ENCODE assay signal across 8 mouse cellular contexts in the genomic region with DNA sequence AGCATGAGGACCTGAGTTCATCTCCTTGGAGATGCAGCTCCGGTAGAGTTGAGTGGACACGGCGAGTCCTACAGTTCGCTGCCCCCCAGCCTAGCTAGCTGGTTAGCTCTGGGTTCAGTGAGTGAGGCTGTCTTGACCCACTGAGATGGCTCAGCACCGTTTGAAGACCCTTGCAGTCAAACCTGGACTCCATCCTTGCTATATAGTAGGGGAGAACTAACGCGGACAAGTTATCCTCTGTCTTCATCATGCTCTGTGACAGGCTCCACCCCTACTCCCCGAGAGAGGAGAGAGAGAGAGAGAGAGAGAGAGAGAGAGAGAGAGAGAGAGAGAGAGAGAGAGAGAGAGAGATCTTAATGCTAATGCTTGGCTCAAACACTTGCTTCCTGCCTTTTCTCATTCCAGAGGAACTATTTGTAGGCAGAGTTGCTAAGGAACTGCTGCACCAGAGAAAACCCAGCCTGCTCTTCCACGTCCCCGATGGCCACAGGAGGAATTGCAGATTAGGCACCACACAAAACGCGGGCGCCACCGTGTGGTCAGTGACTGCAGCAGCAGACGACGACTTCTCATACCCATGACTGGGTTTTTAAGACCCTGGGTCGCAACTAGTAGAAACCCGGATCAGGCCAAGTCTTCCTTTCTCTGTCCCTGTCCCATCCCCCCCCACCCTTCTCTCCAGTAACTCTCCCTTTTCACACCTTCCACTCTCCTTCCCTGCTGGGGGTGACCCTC. TPM values are rescaled to one million over a fixed set of nuclear protein-coding genes. Genes with fewer than 3 reads are reported as not detected.
DNase-seq lines count a peak whose midpoint lies in the region; ATAC-seq and TF ChIP-seq lines count a peak whose summit lies in the region.

No protein-coding gene starts in this region.

- TF ChIP-seq POLR2A in kidney, adult 2 months (IDR thresholded peaks at IDR 0.05; ENCODE audit: low read depth, low read length) = no peak
- TF ChIP-seq POLR2A in spleen, adult 2 months (IDR thresholded peaks at IDR 0.05; ENCODE audit: low read depth, low read length) = no peak

- no peak overlapping the region for H3K4me3 ChIP-seq in embryonic facial prominence, embryonic 11.5 days (ENCODE audit: low read depth, low read length)
- H3K4me3 ChIP-seq in kidney, adult 2 months (ENCODE audit: insufficient read depth, low read depth, low read length) = no peak overlapping the region
- H3K4me3 ChIP-seq in limb, embryonic 10.5 days = no peak overlapping the region
- H3K4me3 ChIP-seq in midbrain, embryonic 15.5 days = no peak overlapping the region
- H3K4me3 ChIP-seq in spleen, adult 2 months (ENCODE audit: extremely low read depth, insufficient read depth, insufficient read length) = no peak overlapping the region

- no peaks in the 10 kb centered on the region for H3K36me3 ChIP-seq in embryonic facial prominence, embryonic 11.5 days (replicated peaks; ENCODE audit: control insufficient read depth, insufficient read depth, low read depth, low read length)
- H3K36me3 ChIP-seq in kidney, adult 2 months (ENCODE audit: control insufficient read depth, insufficient read depth, low read length) = no peaks in the 10 kb centered on the region
- H3K36me3 ChIP-seq in limb, embryonic 10.5 days = no peaks in the 10 kb centered on the region
- no peaks in the 10 kb centered on the region for H3K36me3 ChIP-seq in midbrain, embryonic 15.5 days (replicated peaks)
- H3K36me3 ChIP-seq in spleen, adult 2 months (ENCODE audit: control insufficient read depth, insufficient read depth, low read length) = no peaks in the 10 kb centered on the region

- H3K4me1 ChIP-seq in embryonic facial prominence, embryonic 11.5 days (ENCODE audit: control insufficient read depth, insufficient read depth, low read length) = no peaks in the 10 kb centered on the region
- H3K4me1 ChIP-seq in kidney, adult 2 months (ENCODE audit: control insufficient read depth, insufficient read depth, low read length) = no peaks in the 10 kb centered on the region
- no peaks in the 10 kb centered on the region for H3K4me1 ChIP-seq in limb, embryonic 10.5 days
- H3K4me1 ChIP-seq in midbrain, embryonic 15.5 days = no peaks in the 10 kb centered on the region
- no peaks in the 10 kb centered on the region for H3K4me1 ChIP-seq in spleen, adult 2 months (ENCODE audit: control insufficient read depth, insufficient read depth, insufficient read length)

- H3K27me3 ChIP-seq in embryonic facial prominence, embryonic 11.5 days (ENCODE audit: control insufficient read depth, insufficient read depth, low read length) = no peaks in the 10 kb centered on the region
- H3K27me3 ChIP-seq in kidney, adult 2 months (replicated peaks; ENCODE audit: control insufficient read depth, insufficient read depth, low read length) = no peaks in the 10 kb centered on the region
- no peaks in the 10 kb centered on the region for H3K27me3 ChIP-seq in limb, embryonic 10.5 days (ENCODE audit: low read depth, poor library complexity, severe bottlenecking)
- H3K27me3 ChIP-seq in midbrain, embryonic 15.5 days (replicated peaks) = no peaks in the 10 kb centered on the region
- H3K27me3 ChIP-seq in spleen, adult 2 months (ENCODE audit: control insufficient read depth, insufficient read depth, low read length) = no peaks in the 10 kb centered on the region

- no peak overlapping the region for H3K27ac ChIP-seq in embryonic facial prominence, embryonic 11.5 days (replicated peaks; ENCODE audit: low read depth, low read length)
- H3K27ac ChIP-seq in kidney, adult 2 months (ENCODE audit: insufficient read depth, low read depth, low read length) = no peak overlapping the region
- no peak overlapping the region for H3K27ac ChIP-seq in limb, embryonic 10.5 days
- no peak overlapping the region for H3K27ac ChIP-seq in midbrain, embryonic 15.5 days
- no peak overlapping the region for H3K27ac ChIP-seq in spleen, adult 2 months (ENCODE audit: insufficient read depth, low read length)

- no peaks in the 10 kb centered on the region for H3K9me3 ChIP-seq in embryonic facial prominence, embryonic 11.5 days (replicated peaks; ENCODE audit: control insufficient read depth, low read length)
- H3K9me3 ChIP-seq in limb, embryonic 10.5 days (replicated peaks) = no peaks in the 10 kb centered on the region
- no peaks in the 10 kb centered on the region for H3K9me3 ChIP-seq in midbrain, embryonic 15.5 days

- no peak overlapping the region for H3K4me2 ChIP-seq in embryonic facial prominence, embryonic 11.5 days (ENCODE audit: low read depth, low read length)
- H3K4me2 ChIP-seq in midbrain, embryonic 15.5 days = no peak overlapping the region

- WGBS in embryonic facial prominence, embryonic 11.5 days = 36% methylated on average over 18 of the region's 18 CpGs
- whole genome bisulfite sequencing in kidney, adult 2 months = 32% methylated on average over 18 of the region's 18 CpGs
- WGBS in limb, embryonic 10.5 days = 44% methylated on average over 18 of the region's 18 CpGs
- 37% methylated on average over 18 of the region's 18 CpGs for WGBS in midbrain, embryonic 15.5 days
- WGBS in spleen, adult 2 months = 32% methylated on average over 18 of the region's 18 CpGs

- peak; percentile 100; the same call in 1 of the 2 replicates for TF ChIP-seq CTCF in kidney, adult 2 months (conservative IDR thresholded peaks at IDR 0.05; ENCODE audit: insufficient read depth, insufficient read length, low read depth, low read length)
- TF ChIP-seq CTCF in spleen, adult 2 months (IDR thresholded peaks at IDR 0.05; ENCODE audit: extremely low read depth, insufficient read depth, insufficient read length, insufficient replicate concordance) = peak; percentile 100

- peak; percentile 84 for DNase-seq in 416B (ENCODE audit: low read depth)
- peak; percentile 79 for DNase-seq in adrenal gland, postnatal 25 days
- DNase-seq in embryonic facial prominence, embryonic 11.5 days (ENCODE audit: low spot score) = peak; percentile 91
- peak; percentile 67 for DNase-seq in heart, adult 8-10 months (ENCODE audit: low spot score)
- DNase-seq in kidney, adult 2 months = peak; percentile 79
- DNase-seq in limb, embryonic 10.5 days (ENCODE audit: low spot score) = peak; percentile 89
- peak; percentile 53 to 54 for DNase-seq in spleen, adult 2 months (ENCODE audit: low read depth in 1 of 2, low spot score in 2 of 2)

- no peak for ATAC-seq in embryonic facial prominence, embryonic 11.5 days (replicated peaks; ENCODE audit: insufficient number of reproducible peaks, low FRiP score, low TSS enrichment, low read depth)
- peak; percentile 60 for ATAC-seq in midbrain, embryonic 15.5 days (replicated peaks)

- no peak overlapping the region for H3K9ac ChIP-seq in embryonic facial prominence, embryonic 11.5 days (replicated peaks; ENCODE audit: low read length)
- no peak overlapping the region for H3K9ac ChIP-seq in midbrain, embryonic 15.5 days

RNA-seq across cellular contexts. Expression of a gene that starts 12.8 kb away (rescaled TPM):
- total RNA-seq in adrenal gland, postnatal 25 days (2021) = not detected in 2 replicates
- polyA plus RNA-seq in embryonic facial prominence, embryonic 11.5 days (2014; fragmentation: Nextera tagmentation; extraction: Ambion mirVana) = not detected in 2 replicates
- not detected for total RNA-seq in heart, adult 8-10 months (2022)
- 3.1 and 3.5 TPM in 2 replicates for polyA plus RNA-seq in kidney, adult 2 months (2012; rRNA removed)
- polyA plus RNA-seq in limb, embryonic 10.5 days (2016; fragmentation: Nextera tagmentation; extraction: Ambion mirVana) = not detected in 2 replicates
- not detected in 2 replicates for polyA plus RNA-seq in midbrain, embryonic 15.5 days (2015; fragmentation: Nextera tagmentation; extraction: Ambion mirVana)
- polyA plus RNA-seq in spleen, adult 2 months (2012; rRNA removed) = not detected in 2 replicates
